Mouse (Mus musculus): ENCODE data around the gene Ccl5. TPM values are rescaled to one million over a fixed set of nuclear protein-coding genes. Genes with fewer than 3 reads are reported as not detected.

Ccl5 gene
- polyA plus RNA-seq, 1 experiment from 2014 or later, result not detected

- no peak overlapping the region for H3K4me2 ChIP-seq (ENCODE audit: low read depth, low read length)
- H3K36me3 ChIP-seq (ENCODE audit: control insufficient read depth, insufficient read depth, low read length), result no peaks in the 10 kb centered on the region
- H3K9ac ChIP-seq (replicated peaks; ENCODE audit: low read depth, low read length), result no peak overlapping the region
- H3K9me3 ChIP-seq (ENCODE audit: control insufficient read depth, low read length), result no peaks in the 10 kb centered on the region
- no peak overlapping the region for H3K27ac ChIP-seq (ENCODE audit: low read depth, low read length)
- no peak for ATAC-seq (ENCODE audit: low read depth)
- H3K4me1 ChIP-seq (ENCODE audit: control insufficient read depth, insufficient read depth, low read length), result no peaks in the 10 kb centered on the region
- 93% methylated on average over 1 of the region's 1 CpGs for WGBS
- H3K27me3 ChIP-seq (ENCODE audit: control insufficient read depth, insufficient read depth, low read length), result no peaks in the 10 kb centered on the region
- no peak overlapping the region for H3K4me3 ChIP-seq (ENCODE audit: low read depth, low read length)
Observed at GRCm38 (mm10) chr11:83533192-83533591, 2.9 kb upstream of the Ccl5 start.

- Histone ChIP-seq H3K9ac (replicated peaks; ENCODE audit: low read depth, low read length) (no peak overlapping the region), H3K9me3 (ENCODE audit: control insufficient read depth, low read length) (no peaks in the 10 kb centered on the region), H3K4me2 (ENCODE audit: low read depth, low read length) (no peak overlapping the region), H3K36me3 (ENCODE audit: control insufficient read depth, insufficient read depth, low read length) (no peaks in the 10 kb centered on the region), H3K4me3 (ENCODE audit: low read depth, low read length) (no peak overlapping the region), H3K27ac (ENCODE audit: low read depth, low read length) (no peak overlapping the region), H3K4me1 (ENCODE audit: control insufficient read depth, insufficient read depth, low read length) (no peaks in the 10 kb centered on the region), H3K27me3 (ENCODE audit: control insufficient read depth, insufficient read depth, low read length) (no peaks in the 10 kb centered on the region)
- 64% methylated on average over 12 of the region's 12 CpGs for WGBS
- ATAC-seq (ENCODE audit: low read depth), result no peak
Observed at GRCm38 (mm10) chr11:83529024-83529423, 1.3 kb downstream of the Ccl5 start.

- no peak within 1 kb of the TSS for H3K9ac ChIP-seq (replicated peaks; ENCODE audit: low read depth, low read length)
- H3K4me2 ChIP-seq (ENCODE audit: low read depth, low read length), result no peak within 1 kb of the TSS
- no peaks in the 10 kb centered on the region for H3K4me1 ChIP-seq (ENCODE audit: control insufficient read depth, insufficient read depth, low read length)
- no peak within 1 kb of the TSS for H3K4me3 ChIP-seq (ENCODE audit: low read depth, low read length)
- 88% methylated on average over 3 of the region's 3 CpGs for WGBS
- ATAC-seq (ENCODE audit: low read depth), result no peak
- no peaks in the 10 kb centered on the region for H3K27me3 ChIP-seq (ENCODE audit: control insufficient read depth, insufficient read depth, low read length)
- no peaks in the 10 kb centered on the region for H3K9me3 ChIP-seq (ENCODE audit: control insufficient read depth, low read length)
- H3K27ac ChIP-seq (ENCODE audit: low read depth, low read length), result no peak within 1 kb of the TSS
- no peaks in the 10 kb centered on the region for H3K36me3 ChIP-seq (ENCODE audit: control insufficient read depth, insufficient read depth, low read length)
Observed at GRCm38 (mm10) chr11:83522075-83522474, 8.2 kb downstream of the Ccl5 start, which contains the start of gene Heatr9. TSS of gene Heatr9 (minus strand) at chr11:83522175.

GRCm38 (mm10) chr11:83518371-83518770, 11.9 kb downstream of the Ccl5 start:
- H3K27ac ChIP-seq (ENCODE audit: low read depth, low read length), result no peak overlapping the region
- H3K9me3 ChIP-seq (ENCODE audit: control insufficient read depth, low read length), result no peaks in the 10 kb centered on the region
- H3K4me3 ChIP-seq (ENCODE audit: low read depth, low read length), result no peak overlapping the region
- ATAC-seq (ENCODE audit: low read depth), result no peak
- no peak overlapping the region for H3K4me2 ChIP-seq (ENCODE audit: low read depth, low read length)
- H3K9ac ChIP-seq (replicated peaks; ENCODE audit: low read depth, low read length), result no peak overlapping the region
- no peaks in the 10 kb centered on the region for H3K27me3 ChIP-seq (ENCODE audit: control insufficient read depth, insufficient read depth, low read length)
- 70% methylated on average over 6 of the region's 6 CpGs for WGBS
- H3K36me3 ChIP-seq (ENCODE audit: control insufficient read depth, insufficient read depth, low read length), result no peaks in the 10 kb centered on the region
- no peaks in the 10 kb centered on the region for H3K4me1 ChIP-seq (ENCODE audit: control insufficient read depth, insufficient read depth, low read length)

- Histone ChIP-seq H3K4me1 (ENCODE audit: control insufficient read depth, insufficient read depth, low read length) (no peaks in the 10 kb centered on the region), H3K36me3 (ENCODE audit: control insufficient read depth, insufficient read depth, low read length) (no peaks in the 10 kb centered on the region), H3K27me3 (ENCODE audit: control insufficient read depth, insufficient read depth, low read length) (no peaks in the 10 kb centered on the region), H3K4me2 (ENCODE audit: low read depth, low read length) (no peak overlapping the region), H3K27ac (ENCODE audit: low read depth, low read length) (no peak overlapping the region), H3K9ac (replicated peaks; ENCODE audit: low read depth, low read length) (no peak overlapping the region), H3K9me3 (ENCODE audit: control insufficient read depth, low read length) (no peaks in the 10 kb centered on the region), H3K4me3 (ENCODE audit: low read depth, low read length) (no peak overlapping the region)
- ATAC-seq (ENCODE audit: low read depth), result no peak
Observed at GRCm38 (mm10) chr11:83517153-83517552, 13.2 kb downstream of the Ccl5 start.

- Histone ChIP-seq H3K36me3 (ENCODE audit: control insufficient read depth, insufficient read depth, low read length) (peaks cover 18% of the 10 kb centered on the region), H3K4me1 (ENCODE audit: control insufficient read depth, insufficient read depth, low read length) (no peaks in the 10 kb centered on the region), H3K27ac (ENCODE audit: low read depth, low read length) (no peak overlapping the region), H3K4me3 (ENCODE audit: low read depth, low read length) (no peak overlapping the region), H3K9me3 (ENCODE audit: control insufficient read depth, low read length) (no peaks in the 10 kb centered on the region), H3K4me2 (ENCODE audit: low read depth, low read length) (no peak overlapping the region), H3K27me3 (ENCODE audit: control insufficient read depth, insufficient read depth, low read length) (no peaks in the 10 kb centered on the region), H3K9ac (replicated peaks; ENCODE audit: low read depth, low read length) (no peak overlapping the region)
- ATAC-seq (ENCODE audit: low read depth), result no peak
Observed at GRCm38 (mm10) chr11:83509521-83509920, 20.8 kb downstream of the Ccl5 start.

GRCm38 (mm10) chr11:83504308-83504707, 26.0 kb downstream of the Ccl5 start:
- no peak overlapping the region for H3K9ac ChIP-seq (replicated peaks; ENCODE audit: low read depth, low read length)
- 93% methylated on average over 5 of the region's 5 CpGs for WGBS
- H3K4me1 ChIP-seq (ENCODE audit: control insufficient read depth, insufficient read depth, low read length), result no peaks in the 10 kb centered on the region
- no peak overlapping the region for H3K27ac ChIP-seq (ENCODE audit: low read depth, low read length)
- H3K27me3 ChIP-seq (ENCODE audit: control insufficient read depth, insufficient read depth, low read length), result no peaks in the 10 kb centered on the region
- H3K4me3 ChIP-seq (ENCODE audit: low read depth, low read length), result no peak overlapping the region
- no peak for ATAC-seq (ENCODE audit: low read depth)
- no peaks in the 10 kb centered on the region for H3K9me3 ChIP-seq (ENCODE audit: control insufficient read depth, low read length)
- no peak overlapping the region for H3K4me2 ChIP-seq (ENCODE audit: low read depth, low read length)
- H3K36me3 ChIP-seq (ENCODE audit: control insufficient read depth, insufficient read depth, low read length), result peaks cover 38% of the 10 kb centered on the region

- Histone ChIP-seq H3K27me3 (ENCODE audit: control insufficient read depth, insufficient read depth, low read length) (no peaks in the 10 kb centered on the region), H3K9ac (replicated peaks; ENCODE audit: low read depth, low read length) (no peak overlapping the region), H3K4me2 (ENCODE audit: low read depth, low read length) (no peak overlapping the region), H3K4me3 (ENCODE audit: low read depth, low read length) (no peak overlapping the region), H3K9me3 (ENCODE audit: control insufficient read depth, low read length) (no peaks in the 10 kb centered on the region), H3K36me3 (ENCODE audit: control insufficient read depth, insufficient read depth, low read length) (0 out of 2 replicates have a peak, but pooled peaks cover 3% of the 10 kb centered on the region), H3K4me1 (ENCODE audit: control insufficient read depth, insufficient read depth, low read length) (no peaks in the 10 kb centered on the region), H3K27ac (ENCODE audit: low read depth, low read length) (no peak overlapping the region)
- ATAC-seq (ENCODE audit: low read depth), result no peak
- 64% methylated on average over 2 of the region's 2 CpGs for WGBS
Observed at GRCm38 (mm10) chr11:83495571-83495970, 34.7 kb downstream of the Ccl5 start.

GRCm38 (mm10) chr11:83491488-83491887, 38.8 kb downstream of the Ccl5 start:
- no peaks in the 10 kb centered on the region for H3K9me3 ChIP-seq (ENCODE audit: control insufficient read depth, low read length)
- 92% methylated on average over 4 of the region's 4 CpGs for WGBS
- no peaks in the 10 kb centered on the region; the same call in 1 of the 2 replicates for H3K36me3 ChIP-seq (ENCODE audit: control insufficient read depth, insufficient read depth, low read length)
- H3K27me3 ChIP-seq (ENCODE audit: control insufficient read depth, insufficient read depth, low read length), result no peaks in the 10 kb centered on the region
- H3K4me2 ChIP-seq (ENCODE audit: low read depth, low read length), result no peak overlapping the region
- ATAC-seq (ENCODE audit: low read depth), result no peak
- H3K4me3 ChIP-seq (ENCODE audit: low read depth, low read length), result no peak overlapping the region
- no peak overlapping the region for H3K27ac ChIP-seq (ENCODE audit: low read depth, low read length)
- no peaks in the 10 kb centered on the region for H3K4me1 ChIP-seq (ENCODE audit: control insufficient read depth, insufficient read depth, low read length)
- H3K9ac ChIP-seq (replicated peaks; ENCODE audit: low read depth, low read length), result no peak overlapping the region

Measured in neural tube, embryonic 14.5 days (tissue).